Mouse (Mus musculus): ENCODE measurements around the gene Dtnb.

The Dtnb gene

GRCm38 (mm10) chr12:3806703-3807547, 234.7 kb downstream of the Dtnb start:
- peak; percentile 62 for DNase-seq (ENCODE audit: extremely low spot score, low spot score)

DNA sequence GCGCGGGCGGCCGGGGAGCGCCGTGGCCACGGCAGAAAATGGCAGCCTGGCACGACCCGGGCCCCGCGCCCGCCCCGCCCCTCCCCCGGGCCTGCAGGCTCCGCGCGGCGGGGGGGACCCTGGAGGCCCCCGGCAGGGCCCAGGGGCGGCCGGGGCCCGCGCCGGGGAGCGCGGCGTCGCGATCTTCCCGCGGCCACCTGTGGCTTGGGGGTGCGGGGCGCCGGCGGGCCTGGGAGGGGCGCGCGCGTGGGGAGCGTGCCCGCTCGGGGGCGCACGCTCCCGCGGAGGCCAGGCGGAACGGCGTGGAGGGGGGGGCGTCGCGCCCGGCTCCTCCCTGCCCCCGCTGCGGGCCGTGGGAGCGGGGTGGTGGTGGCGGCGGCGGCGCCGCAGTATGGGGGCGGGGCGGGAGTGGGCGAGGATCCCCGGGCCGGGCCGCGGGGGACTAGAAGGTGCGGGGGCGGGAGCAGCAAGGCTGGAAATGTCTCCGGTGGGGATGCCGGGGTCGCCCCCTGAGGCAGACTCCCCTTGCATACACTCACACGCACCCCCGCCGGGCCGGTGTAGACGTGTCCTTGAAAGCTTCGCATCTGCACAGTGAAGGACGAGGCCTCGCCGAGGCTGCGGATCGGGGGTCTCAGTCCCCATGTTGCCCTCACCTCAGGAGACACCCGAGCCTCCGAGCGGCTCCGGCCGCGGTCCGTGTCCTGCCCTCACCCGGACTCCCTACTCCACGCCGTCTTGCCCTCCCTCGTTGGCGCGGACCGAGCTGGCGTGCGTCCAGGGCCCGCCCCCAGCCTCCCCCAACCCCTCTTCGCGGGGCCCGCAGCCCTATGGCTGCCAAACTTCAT, 235.6 kb downstream of the Dtnb start:
- DNase-seq (ENCODE audit: extremely low spot score, low spot score), result peak; percentile 54

DNA sequence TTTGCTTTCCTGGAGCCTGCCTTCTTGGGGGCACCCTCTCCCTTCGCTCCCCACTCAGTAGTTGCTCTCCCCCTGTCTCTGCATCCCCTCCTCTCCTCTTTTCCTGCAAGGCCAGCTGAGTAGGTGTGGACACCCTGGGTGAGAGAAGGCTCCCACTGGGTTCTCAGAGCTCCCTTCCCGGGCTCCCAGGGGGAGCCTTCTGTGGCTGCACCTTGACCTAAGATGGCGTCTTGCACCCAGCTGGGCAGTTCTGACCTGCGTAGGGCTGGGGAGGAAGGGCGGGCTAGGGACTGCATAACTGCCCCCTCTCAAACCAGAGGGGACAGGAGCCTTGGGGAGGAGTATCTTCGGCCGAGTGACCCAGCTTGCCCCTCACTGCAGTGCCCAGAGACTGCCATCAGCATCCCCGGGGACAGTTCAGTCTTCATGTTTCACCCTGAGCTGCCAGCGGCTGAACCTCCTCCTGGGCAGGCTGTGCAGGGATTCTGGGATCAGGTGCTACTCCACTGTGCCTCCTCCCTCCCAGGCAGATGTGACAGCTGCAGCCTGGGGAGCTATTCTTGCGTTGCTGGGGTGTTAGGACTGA, 236.3 kb downstream of the Dtnb start:
- DNase-seq (ENCODE audit: extremely low spot score, low spot score), result peak; percentile 59

- DNase-seq (ENCODE audit: extremely low spot score, low spot score), result no peak
Measured at GRCm38 (mm10) chr12:3809520-3810180, 237.5 kb downstream of the Dtnb start.

- no peak for DNase-seq (ENCODE audit: extremely low spot score, low spot score)
Measured at GRCm38 (mm10) chr12:3810455-3810854, 238.3 kb downstream of the Dtnb start.

- no peak for DNase-seq (ENCODE audit: extremely low spot score, low spot score)
Measured at GRCm38 (mm10) chr12:3811596-3811995, 239.4 kb downstream of the Dtnb start.

GRCm38 (mm10) chr12:3812251-3812650, 240.1 kb downstream of the Dtnb start:
- DNase-seq (ENCODE audit: extremely low spot score, low spot score), result no peak

DNA sequence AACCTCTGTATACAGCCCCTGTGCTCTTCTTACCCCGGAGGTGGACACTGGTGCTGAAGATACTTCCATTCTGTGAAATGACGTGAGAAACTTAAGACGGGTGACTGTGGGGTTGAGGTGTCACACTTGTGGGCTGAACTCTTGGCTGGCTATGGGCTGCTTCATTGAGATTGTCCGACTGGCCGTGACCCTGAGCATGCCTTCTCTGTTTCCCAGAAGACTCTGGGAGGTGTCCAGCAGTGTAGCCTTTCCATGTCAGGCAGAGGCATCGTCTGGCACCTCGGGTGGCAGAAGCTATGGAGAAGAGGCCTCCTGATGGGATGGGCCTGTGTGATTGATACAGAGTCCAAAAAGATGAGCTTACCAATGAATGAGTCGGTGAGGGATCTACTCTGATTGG, 241.0 kb downstream of the Dtnb start:
- DNase-seq (ENCODE audit: extremely low spot score, low spot score), result no peak

- no peak for DNase-seq (ENCODE audit: extremely low spot score, low spot score)
Measured at GRCm38 (mm10) chr12:3815386-3815785, 243.2 kb downstream of the Dtnb start.

GRCm38 (mm10) chr12:3817033-3817432, 244.9 kb downstream of the Dtnb start:
- no peak for DNase-seq (ENCODE audit: extremely low spot score, low spot score)

DNA sequence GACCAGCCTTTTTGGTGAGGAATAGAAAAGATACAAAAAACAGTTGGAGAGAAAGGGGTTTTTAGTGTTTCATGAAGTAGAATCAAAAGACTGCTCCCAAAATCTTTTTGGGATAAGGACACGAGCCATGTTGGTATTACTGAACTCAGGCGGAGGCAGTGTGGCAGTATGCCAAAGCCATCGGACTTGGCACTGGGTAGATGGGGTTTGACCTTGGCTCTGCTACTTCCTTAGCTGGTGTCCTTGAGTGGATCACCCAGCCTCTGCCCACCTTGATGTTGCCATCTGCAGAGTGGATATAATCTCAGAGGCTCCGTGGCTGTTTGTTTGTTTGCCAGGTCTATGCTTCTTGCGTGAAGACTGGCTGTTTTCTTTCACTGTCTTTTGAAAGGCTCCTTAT, 245.4 kb downstream of the Dtnb start:
- DNase-seq (ENCODE audit: extremely low spot score, low spot score), result no peak

DNA sequence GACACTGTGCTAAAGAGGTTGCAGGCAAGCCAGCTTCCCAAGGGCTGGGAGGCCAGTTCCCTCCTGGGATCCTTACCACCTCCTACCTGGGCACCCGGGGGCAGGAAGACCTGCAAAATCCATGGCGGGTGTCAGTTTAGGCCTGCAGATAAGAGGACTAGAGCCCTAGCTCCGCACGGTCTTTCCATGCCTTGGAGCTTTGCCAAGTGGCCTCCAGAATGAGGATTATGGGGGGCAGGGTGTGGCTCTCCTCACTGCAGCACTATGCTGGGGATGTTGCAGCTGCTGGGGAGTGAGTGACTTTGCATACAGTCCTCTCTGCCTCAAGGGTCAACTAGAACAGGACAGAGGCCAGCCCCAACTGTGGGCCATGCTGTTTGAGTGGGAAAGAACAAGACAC, 247.7 kb downstream of the Dtnb start:
- DNase-seq (ENCODE audit: extremely low spot score, low spot score), result no peak

DNA sequence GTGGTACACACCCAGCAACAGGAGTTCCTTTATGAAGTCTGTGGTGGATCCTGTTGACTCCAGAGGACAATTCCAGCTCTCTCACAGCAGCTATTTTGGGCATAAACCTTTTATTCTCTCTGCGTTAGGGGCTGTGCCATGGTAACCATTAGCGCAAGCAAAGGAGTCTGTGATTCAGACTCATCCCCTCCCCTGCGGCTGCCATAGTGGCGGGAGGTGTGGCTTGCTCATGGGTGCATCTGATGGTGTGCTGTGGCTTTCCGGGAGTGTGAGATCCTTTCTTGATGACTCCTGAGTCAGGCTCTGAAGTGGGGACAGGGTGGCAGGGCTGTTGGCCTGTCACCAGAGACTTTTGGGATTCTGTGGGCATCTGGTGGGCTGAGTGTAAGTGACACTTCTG, 251.2 kb downstream of the Dtnb start:
- DNase-seq (ENCODE audit: extremely low spot score, low spot score), result no peak

GRCm38 (mm10) chr12:3824906-3825713, 252.9 kb downstream of the Dtnb start:
- DNase-seq (ENCODE audit: extremely low spot score, low spot score), result no peak

DNA sequence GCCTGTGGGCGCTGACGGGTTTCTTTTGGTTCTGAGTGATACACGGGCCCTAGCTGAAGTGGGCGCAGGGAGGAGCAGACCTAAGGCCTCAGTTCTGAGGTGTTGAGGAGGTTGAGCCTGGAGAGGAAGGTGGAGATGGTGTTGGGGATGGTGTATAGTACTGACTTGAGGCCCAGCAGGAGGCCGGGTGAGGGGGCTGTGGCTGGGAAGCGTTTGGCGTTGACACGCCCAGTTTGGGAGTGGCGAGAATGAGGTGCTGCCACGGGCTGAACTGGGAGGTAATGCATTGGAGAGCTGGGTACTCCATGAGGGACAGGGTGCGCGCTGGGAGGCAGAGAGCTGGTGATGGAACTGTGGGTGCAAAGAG, 253.5 kb downstream of the Dtnb start:
- no peak for DNase-seq (ENCODE audit: extremely low spot score, low spot score)

DNA sequence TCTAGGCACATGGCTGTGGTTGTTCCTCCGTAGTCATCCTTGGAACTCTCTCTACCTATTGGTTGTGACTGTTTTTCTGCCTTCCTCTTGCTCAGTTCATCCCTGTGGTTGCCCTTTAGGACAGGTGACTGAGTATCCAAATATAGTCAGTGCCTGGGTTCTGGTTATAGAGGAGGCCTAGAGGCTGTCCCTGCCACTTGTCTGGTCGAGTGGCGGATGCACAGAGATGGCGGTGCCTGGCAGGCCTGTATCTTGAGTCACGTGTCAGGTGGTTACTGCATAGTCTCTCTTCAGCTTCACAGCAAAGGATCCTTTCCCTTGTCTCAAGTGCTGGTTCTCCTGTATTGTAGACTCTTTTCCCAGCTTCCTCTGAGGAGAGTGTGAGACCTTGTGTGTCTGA, 255.6 kb downstream of the Dtnb start:
- no peak for DNase-seq (ENCODE audit: extremely low spot score, low spot score)
